Mouse (Mus musculus) hematopoietic stem cell, adult 5-6 weeks (primary cell): Measurements from ENCODE around the gene Ndufa1. TPM values are rescaled to one million over a fixed set of nuclear protein-coding genes. Genes with fewer than 3 reads are reported as not detected.
"Not testable (repeated sequence)": the region's sequence is repeated elsewhere in the genome, so short reads cannot be mapped to it uniquely, and the experiment has no call there.

Experiments used
- ATAC-seq, 2 experiments: fragments of 125-278 bp in 1 of 2; replicated peaks in 1 of 2; 2 replicates each; pipeline ENCODE4 v1.8.0; 2016 to 2017; ENCODE audit warnings: inconsistent platforms in 2 of 2, mild to moderate bottlenecking in 2 of 2, moderate number of reproducible peaks in 2 of 2, low read depth in 1 of 2, moderate TSS enrichment in 1 of 2; ENCODE audit not compliant: low FRiP score in 2 of 2, poor library complexity in 2 of 2, severe bottlenecking in 2 of 2, insufficient read depth in 1 of 2, low TSS enrichment in 1 of 2
- total RNA-seq: library from RNA; stranded (forward); fragments of 172-1452, 232-1000 nt; gene quantifications from 2 replicates; pipeline ENCODE4 v1.2.3, GENCODE M21; 2017

Gene Ndufa1
- 40.3 and 70.0 TPM in 2 replicates for total RNA-seq

DNA sequence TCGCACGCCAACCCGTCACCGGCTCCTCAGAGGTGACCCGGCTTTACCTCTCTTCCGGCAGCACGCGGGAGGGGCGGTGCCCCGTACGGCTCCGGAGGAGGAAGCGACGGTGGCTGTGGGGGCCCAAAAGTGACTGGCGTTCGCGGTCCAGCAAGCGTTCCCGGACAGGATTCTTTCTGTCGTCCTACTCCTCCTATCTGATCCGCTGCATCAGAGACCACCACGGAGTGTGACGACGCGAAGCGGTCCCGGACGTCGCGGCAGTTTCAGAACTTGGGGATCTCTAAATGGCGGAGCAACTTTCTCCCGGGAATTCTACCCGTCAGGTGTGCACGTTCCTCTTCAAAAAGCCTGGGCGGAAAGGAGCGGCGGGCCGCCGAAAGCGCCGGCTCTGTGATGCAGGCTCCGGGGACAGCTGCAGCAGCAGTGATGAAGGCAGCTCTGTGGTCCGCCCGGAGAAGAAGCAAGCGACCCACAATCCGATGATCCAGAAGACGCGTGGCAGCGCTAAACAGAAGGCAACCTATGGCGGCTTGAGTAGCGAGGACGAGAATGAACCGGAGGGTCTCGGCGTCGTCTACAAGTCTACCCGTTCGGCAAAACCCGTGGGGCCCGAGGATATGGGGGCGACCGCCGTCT, at the start of gene Ndufa1, which contains the start of gene Rnf113a1:
Ndufa1 (minus strand) TSS at position 59 of the 639 bp plus-strand sequence.
Rnf113a1 (plus strand) TSS at position 141 of the 639 bp plus-strand sequence.
- ATAC-seq, result peak; percentile 85 to 96

DNA sequence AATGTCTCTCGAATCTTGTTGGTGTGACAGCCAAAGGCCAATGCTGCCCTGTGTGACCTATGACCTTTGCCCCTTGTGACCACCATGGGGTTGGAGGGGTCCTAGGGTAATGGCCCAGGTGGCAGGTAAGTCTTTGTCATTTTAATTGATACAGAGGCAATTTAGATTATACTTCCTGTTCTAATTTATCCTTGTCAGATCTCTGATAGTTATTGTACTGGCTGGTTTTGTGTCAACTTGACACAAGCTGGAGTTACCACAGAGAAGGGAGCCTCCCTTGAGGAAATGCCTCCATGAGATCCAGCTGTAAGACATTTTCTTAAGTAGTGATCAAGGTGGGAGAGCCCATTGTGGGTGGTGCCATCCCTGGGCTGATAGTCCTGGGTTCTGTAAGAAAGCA, 31.2 kb upstream of the Ndufa1 start, which contains the start of gene Rhox1:
Rhox1 (minus strand) TSS at position 101 of the 400 bp plus-strand sequence.
- not testable (repeated sequence) for ATAC-seq

DNA sequence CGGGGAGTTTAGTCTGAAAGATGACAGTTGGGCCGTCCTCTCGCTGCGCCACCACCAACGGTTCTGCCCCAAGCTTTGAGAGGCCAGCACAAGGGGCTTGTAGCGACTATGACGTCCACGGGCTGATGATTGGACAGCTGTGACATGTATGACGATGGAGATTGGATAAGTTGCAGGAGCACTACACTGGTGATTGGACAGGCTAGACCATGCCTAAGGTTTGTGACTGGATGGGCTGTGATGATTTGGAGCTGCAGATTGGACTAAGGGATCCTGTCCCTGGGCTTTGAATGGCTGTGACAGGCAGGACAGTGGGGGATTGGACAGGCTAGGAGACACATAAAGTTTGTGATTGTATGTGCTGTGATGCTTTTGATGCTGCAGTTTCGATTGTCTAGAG, 20.0 kb upstream of the Ndufa1 start, which contains the start of gene Gm9:
Gm9 (minus strand) TSS at position 101 of the 400 bp plus-strand sequence.
- no peak for ATAC-seq

DNA sequence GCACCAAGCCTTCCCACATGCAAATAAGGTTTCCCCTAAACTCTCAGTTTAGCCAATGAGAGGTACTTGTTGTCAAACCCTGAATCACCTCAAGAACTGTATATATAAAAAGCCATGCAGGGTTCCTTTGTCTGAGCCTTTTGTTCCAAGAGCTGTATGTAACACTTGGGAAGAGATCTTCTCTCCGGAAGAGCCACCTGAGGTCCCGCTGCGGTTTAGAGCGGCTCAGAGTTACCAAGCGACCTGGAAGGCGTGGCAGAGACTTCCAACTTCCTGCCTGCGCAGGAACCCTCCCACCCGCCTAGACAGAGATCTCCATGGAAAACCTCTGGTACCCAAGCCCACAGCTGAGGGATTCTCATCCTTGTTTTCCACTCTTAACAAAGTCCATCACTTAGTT, 7.7 kb upstream of the Ndufa1 start:
- ATAC-seq, result no peak

DNA sequence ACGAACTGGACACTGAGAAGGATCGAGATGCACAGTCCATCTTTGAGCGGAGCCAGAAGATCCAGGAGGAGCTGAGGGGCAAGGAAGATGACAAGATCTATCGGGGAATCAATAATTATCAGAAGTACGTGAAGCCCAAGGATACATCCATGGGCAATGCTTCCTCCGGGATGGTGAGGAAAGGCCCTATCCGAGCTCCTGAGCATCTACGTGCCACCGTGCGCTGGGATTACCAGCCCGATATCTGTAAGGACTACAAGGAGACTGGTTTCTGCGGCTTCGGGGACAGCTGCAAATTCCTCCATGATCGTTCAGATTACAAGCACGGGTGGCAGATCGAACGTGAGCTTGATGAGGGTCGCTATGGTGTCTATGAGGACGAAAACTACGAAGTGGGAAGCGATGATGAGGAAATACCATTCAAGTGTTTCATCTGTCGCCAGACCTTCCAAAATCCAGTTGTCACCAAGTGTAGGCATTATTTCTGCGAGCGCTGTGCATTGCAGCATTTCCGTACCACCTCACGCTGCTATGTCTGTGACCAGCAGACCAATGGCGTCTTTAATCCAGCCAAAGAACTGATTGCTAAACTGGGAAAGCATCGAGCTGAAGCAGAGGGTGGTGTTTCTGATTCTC, 899 bp upstream of the Ndufa1 start:
- ATAC-seq, result peak; percentile 23 to 36; a peak in 3 of 4 replicates

DNA sequence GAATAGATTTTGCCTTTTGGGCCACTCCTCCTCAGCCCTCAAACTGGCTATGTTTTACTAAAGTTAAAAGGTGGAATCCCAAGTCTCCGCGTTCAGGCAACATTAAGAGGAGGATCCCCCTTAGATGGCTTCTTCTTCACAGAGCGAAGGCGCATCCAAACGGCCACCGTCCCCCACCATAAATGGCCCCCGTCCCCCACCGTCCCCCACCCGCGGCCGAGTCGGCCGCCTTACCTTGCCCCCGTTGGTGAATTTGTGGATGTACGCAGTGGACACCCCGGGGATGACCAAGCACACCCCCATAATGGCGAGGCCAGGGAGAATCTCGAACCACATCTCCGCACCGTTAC, 233 bp downstream of the Ndufa1 start:
- 0 out of 4 replicates have a peak, but pooled peaks of 1 of the 2 experiments have one; percentile 6 for ATAC-seq

DNA sequence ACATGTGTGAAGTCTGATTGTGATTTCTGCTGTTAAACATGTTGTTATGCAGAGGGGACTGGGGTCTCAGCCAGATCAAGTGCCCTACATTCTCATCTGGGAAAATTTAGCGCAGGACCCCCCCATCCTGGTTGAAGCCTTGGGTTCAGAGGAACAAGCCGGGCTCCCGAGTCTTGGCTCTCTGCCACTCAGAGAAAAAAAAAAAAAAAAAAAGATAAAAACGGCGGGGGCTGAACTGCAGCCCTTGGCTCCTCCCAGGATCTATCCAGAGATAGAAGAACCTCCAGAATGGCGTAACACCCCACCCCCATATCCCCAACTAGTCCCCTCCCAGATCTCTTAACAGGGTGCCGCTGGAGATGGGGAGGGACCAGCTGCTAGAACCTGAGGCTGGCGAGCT, 6.6 kb downstream of the Ndufa1 start:
- not testable (repeated sequence) for ATAC-seq

DNA sequence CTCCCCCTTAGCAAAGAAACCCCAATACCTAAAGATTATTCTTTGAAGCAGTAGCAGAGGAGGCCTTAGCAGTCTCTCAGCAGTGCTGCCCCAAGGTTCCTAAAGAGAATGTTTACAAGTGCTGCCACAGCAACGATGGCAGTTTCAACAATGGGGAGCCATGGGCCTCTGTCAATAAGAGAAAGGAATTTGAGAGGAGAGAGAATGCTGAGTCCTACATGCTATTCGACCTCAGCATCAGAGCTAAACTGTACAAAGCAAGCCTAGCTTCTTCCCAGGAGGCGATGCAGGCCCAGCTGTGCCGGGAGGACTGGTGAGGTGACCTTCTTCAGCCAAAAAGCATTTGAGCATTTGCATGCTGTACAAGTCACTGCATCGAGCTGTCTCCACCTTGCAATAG, 22.2 kb downstream of the Ndufa1 start, which contains the start of gene Akap14:
Akap14 (minus strand) TSS at position 101 of the 400 bp plus-strand sequence.
- no peak for ATAC-seq

DNA sequence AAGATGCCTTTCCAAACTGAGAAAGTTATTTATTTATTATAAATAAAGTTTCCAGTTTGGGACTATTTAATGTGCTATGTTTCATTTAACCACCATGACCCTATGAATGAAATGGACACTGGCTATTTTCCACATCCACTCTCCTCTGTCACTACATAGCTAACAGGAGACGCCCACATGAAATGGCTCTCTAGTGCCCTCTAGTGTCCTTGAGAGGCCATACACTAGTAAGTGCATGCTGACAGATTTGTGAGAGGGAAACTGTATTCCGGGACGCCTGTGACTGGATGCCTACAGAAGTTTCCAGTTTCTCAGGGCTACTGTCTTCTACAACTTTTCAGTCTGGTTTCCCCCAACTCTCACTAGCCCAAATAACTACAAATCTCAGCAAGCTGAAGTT, 23.9 kb downstream of the Ndufa1 start:
- ATAC-seq, result peak; percentile 62 to 66; a peak in 2 of 4 replicates

DNA sequence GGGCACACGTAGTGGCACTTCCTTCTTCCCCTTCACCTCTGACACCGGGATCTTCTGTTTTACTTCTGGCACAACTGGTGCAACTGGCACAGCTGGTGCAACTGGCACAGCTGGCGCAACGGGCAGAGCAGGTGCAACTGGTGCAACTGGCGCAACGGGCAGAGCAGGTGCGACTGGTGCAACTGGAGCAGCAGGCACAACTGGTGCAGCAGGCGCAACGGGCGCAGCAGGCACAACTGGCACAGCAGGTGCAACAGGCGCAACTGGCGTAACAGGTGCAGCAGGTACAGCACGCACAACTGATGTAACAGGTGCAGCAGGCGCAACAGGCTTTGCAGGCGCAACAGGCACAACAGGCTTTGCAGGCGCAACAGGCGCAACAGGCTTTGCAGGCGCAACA, 27.8 kb downstream of the Ndufa1 start:
- ATAC-seq, result no peak

DNA sequence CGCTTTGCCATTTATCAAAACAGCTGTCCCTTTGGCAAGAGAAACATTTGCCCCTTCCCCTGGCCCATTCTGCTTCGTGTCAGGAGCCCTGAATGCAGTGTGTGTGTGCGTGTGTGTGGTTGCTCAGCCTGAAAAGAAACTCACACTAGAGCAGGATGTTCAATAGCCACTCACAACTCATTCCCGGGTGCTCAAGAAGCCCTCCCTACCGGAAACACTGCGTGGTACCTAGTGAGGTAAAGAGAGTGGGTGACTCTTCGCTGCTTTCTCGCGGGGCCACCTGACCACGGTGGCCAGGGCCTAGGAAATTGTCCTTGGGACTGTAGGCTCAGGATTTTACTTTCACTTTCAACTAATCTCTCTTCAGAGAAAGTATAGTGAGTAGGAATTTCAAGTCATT, 29.8 kb downstream of the Ndufa1 start:
- peak in 1 of 2 experiments; percentile 42; a peak in 1 of 4 replicates for ATAC-seq

DNA sequence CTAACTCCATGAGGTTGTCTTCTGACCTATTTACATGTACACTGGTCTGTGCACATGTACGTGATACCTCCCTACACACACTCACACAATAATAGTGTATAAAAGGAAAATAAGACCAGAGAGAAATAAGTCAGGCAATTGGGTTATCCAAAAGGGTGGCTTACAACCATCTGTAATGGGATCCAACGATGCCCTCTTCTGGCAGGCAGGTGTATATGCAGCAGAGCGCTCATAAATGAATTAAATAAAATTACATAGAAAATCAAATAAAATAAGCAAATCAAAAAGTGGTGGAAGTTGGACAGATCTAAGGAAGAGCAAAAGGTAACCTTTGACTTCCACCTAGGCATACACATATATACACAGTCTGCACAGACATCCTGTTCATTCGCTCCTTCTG, 33.1 kb downstream of the Ndufa1 start:
- ATAC-seq, result no peak; a peak in 1 of 4 replicates

DNA sequence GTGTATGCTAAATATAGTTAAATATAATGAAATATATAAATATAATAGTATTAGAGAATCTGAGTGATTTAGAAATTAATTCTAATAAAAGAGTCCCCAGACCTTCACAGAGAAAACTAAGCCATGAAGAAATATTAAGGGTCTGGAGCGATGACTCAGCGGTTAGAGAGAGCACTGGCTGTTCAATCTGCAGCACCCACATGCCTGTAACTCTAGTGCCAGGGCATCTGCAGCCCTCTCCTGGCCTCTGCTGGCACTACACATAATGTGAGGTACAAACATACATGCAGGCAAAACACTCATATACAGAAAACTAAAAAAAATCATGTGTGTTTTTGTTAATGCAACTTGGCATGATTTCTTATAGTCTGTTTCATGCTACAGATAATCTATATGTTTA, 46.0 kb downstream of the Ndufa1 start:
- ATAC-seq, result peak; percentile 84 to 91

DNA sequence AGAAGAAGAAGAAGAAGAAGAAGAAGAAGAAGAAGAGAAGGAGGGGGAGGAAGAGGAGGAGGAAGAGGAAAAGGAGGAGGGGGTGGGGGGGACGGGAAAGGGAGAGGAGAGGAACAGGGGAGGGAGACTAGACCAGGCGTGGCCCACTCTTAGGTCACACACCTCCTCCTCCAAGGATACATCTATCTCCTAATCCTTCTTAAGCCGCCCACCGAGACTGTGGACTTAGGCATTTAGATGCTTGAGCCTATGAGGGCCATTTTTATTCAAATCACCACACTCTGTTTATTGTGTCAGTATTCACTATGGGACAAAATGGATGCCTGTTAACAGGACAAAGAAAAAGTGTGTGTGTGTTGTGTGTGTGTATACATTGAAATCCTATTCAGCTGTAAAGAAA, 46.5 kb downstream of the Ndufa1 start:
- ATAC-seq, result not testable (repeated sequence)

DNA sequence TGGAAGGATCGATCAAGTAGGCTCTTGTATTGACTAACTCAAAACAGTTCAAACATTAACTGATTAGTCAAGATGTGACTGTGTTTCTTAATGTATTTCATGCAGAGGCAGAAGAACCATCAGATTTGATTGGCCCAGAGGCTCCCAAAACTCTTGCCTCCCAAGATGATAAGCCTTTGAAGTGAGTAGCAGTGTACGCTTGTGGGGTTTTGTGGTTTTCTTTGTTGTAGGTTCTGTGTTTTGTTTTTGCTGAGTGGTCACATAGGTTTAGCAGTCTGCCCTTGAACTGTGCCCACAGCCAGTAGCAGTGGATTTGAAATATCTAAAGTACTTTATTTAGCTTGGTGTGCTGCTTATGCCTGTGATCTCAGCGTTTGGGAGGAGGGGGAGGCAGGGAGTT, 49.2 kb downstream of the Ndufa1 start:
- ATAC-seq, result no peak
